Mouse (Mus musculus): ENCODE measurements at regions not wholly inside any gene's neighbourhood (a gene's known extent, or its start where the extent isn't known, plus 50 kb on each side); places are given as distances from the start of the nearest gene placed in this dataset.

GRCm38 (mm10) chr15:62350862-62351757 lies 1428.3 kb upstream of the A1bg start:
- no peaks in the 10 kb centered on the region for H3K4me1 ChIP-seq (replicated peaks; ENCODE audit: control insufficient read depth, insufficient read depth, low read length)
- H3K36me3 ChIP-seq (ENCODE audit: control insufficient read depth, insufficient read depth, low read length): no peaks in the 10 kb centered on the region
- H3K9ac ChIP-seq (ENCODE audit: low read length): no peak overlapping the region
- H3K27me3 ChIP-seq (ENCODE audit: control insufficient read depth, insufficient read depth, low read depth, low read length): no peaks in the 10 kb centered on the region
- no peak overlapping the region for H3K4me2 ChIP-seq (ENCODE audit: low read depth, low read length)
- H3K27ac ChIP-seq (ENCODE audit: low read length): no peak overlapping the region
- no peak for ATAC-seq (ENCODE audit: low read depth)
- no peak overlapping the region for H3K4me3 ChIP-seq (ENCODE audit: low read length)
- 79% methylated on average over 6 of the region's 6 CpGs for WGBS
- no peaks in the 10 kb centered on the region for H3K9me3 ChIP-seq (ENCODE audit: control insufficient read depth, low read length)

GRCm38 (mm10) chr15:62349981-62350380 lies 1427.2 kb upstream of the A1bg start:
- no peaks in the 10 kb centered on the region for H3K36me3 ChIP-seq (ENCODE audit: control insufficient read depth, insufficient read depth, low read length)
- no peak overlapping the region for H3K4me2 ChIP-seq (ENCODE audit: low read depth, low read length)
- H3K9ac ChIP-seq (ENCODE audit: low read length): no peak overlapping the region
- no peak for ATAC-seq (ENCODE audit: low read depth)
- no peak overlapping the region for H3K4me3 ChIP-seq (ENCODE audit: low read length)
- no peak overlapping the region for H3K27ac ChIP-seq (ENCODE audit: low read length)
- no peaks in the 10 kb centered on the region for H3K4me1 ChIP-seq (replicated peaks; ENCODE audit: control insufficient read depth, insufficient read depth, low read length)
- H3K9me3 ChIP-seq (ENCODE audit: control insufficient read depth, low read length): no peaks in the 10 kb centered on the region
- H3K27me3 ChIP-seq (ENCODE audit: control insufficient read depth, insufficient read depth, low read depth, low read length): no peaks in the 10 kb centered on the region
- WGBS: 94% methylated on average over 3 of the region's 3 CpGs

GRCm38 (mm10) chr15:62348956-62349355 lies 1426.1 kb upstream of the A1bg start:
- WGBS: 85% methylated on average over 2 of the region's 2 CpGs

GRCm38 (mm10) chr15:62347697-62348096 lies 1424.9 kb upstream of the A1bg start:
- 62% methylated on average over 2 of the region's 2 CpGs for WGBS
- no peak overlapping the region for H3K4me3 ChIP-seq (ENCODE audit: low read length)
- H3K4me2 ChIP-seq (ENCODE audit: low read depth, low read length): no peak overlapping the region
- ATAC-seq (ENCODE audit: low read depth): no peak
- no peak overlapping the region for H3K9ac ChIP-seq (ENCODE audit: low read length)
- no peaks in the 10 kb centered on the region for H3K27me3 ChIP-seq (ENCODE audit: control insufficient read depth, insufficient read depth, low read depth, low read length)
- no peaks in the 10 kb centered on the region for H3K36me3 ChIP-seq (ENCODE audit: control insufficient read depth, insufficient read depth, low read length)
- no peak overlapping the region for H3K27ac ChIP-seq (ENCODE audit: low read length)
- no peaks in the 10 kb centered on the region for H3K9me3 ChIP-seq (ENCODE audit: control insufficient read depth, low read length)
- no peaks in the 10 kb centered on the region for H3K4me1 ChIP-seq (replicated peaks; ENCODE audit: control insufficient read depth, insufficient read depth, low read length)

More at GRCm38 (mm10) chr15:62348956-62349355, 1426.1 kb upstream of the A1bg start:
- no peak overlapping the region for H3K27ac ChIP-seq (ENCODE audit: low read length)
- H3K9ac ChIP-seq (ENCODE audit: low read length): no peak overlapping the region
- ATAC-seq (ENCODE audit: low read depth): no peak
- no peaks in the 10 kb centered on the region for H3K4me1 ChIP-seq (replicated peaks; ENCODE audit: control insufficient read depth, insufficient read depth, low read length)
- no peak overlapping the region for H3K4me2 ChIP-seq (ENCODE audit: low read depth, low read length)
- no peaks in the 10 kb centered on the region for H3K36me3 ChIP-seq (ENCODE audit: control insufficient read depth, insufficient read depth, low read length)
- H3K27me3 ChIP-seq (ENCODE audit: control insufficient read depth, insufficient read depth, low read depth, low read length): no peaks in the 10 kb centered on the region
- H3K4me3 ChIP-seq (ENCODE audit: low read length): no peak overlapping the region
- H3K9me3 ChIP-seq (ENCODE audit: control insufficient read depth, low read length): no peaks in the 10 kb centered on the region

- H3K4me3 ChIP-seq (ENCODE audit: low read length): no peak overlapping the region
- H3K9me3 ChIP-seq (ENCODE audit: control insufficient read depth, low read length): no peaks in the 10 kb centered on the region
- no peaks in the 10 kb centered on the region for H3K36me3 ChIP-seq (ENCODE audit: control insufficient read depth, insufficient read depth, low read length)
- H3K27me3 ChIP-seq (ENCODE audit: control insufficient read depth, insufficient read depth, low read depth, low read length): no peaks in the 10 kb centered on the region
- H3K4me2 ChIP-seq (ENCODE audit: low read depth, low read length): no peak overlapping the region
- no peak for ATAC-seq (ENCODE audit: low read depth)
- 49% methylated on average over 5 of the region's 5 CpGs for WGBS
- no peak overlapping the region for H3K9ac ChIP-seq (ENCODE audit: low read length)
- no peak overlapping the region for H3K27ac ChIP-seq (ENCODE audit: low read length)
- H3K4me1 ChIP-seq (replicated peaks; ENCODE audit: control insufficient read depth, insufficient read depth, low read length): no peaks in the 10 kb centered on the region
Observed at GRCm38 (mm10) chr15:62345893-62346292, 1423.1 kb upstream of the A1bg start.

GRCm38 (mm10) chr15:62336454-62337284 lies 1413.9 kb upstream of the A1bg start:
- H3K4me3 ChIP-seq (ENCODE audit: low read length): no peak overlapping the region
- no peaks in the 10 kb centered on the region for H3K9me3 ChIP-seq (ENCODE audit: control insufficient read depth, low read length)
- H3K4me2 ChIP-seq (ENCODE audit: low read depth, low read length): no peak overlapping the region
- H3K27me3 ChIP-seq (ENCODE audit: control insufficient read depth, insufficient read depth, low read depth, low read length): no peaks in the 10 kb centered on the region
- no peak overlapping the region for H3K27ac ChIP-seq (ENCODE audit: low read length)
- ATAC-seq (ENCODE audit: low read depth): no peak
- no peaks in the 10 kb centered on the region for H3K36me3 ChIP-seq (ENCODE audit: control insufficient read depth, insufficient read depth, low read length)
- H3K4me1 ChIP-seq (replicated peaks; ENCODE audit: control insufficient read depth, insufficient read depth, low read length): no peaks in the 10 kb centered on the region
- no peak overlapping the region for H3K9ac ChIP-seq (ENCODE audit: low read length)
- WGBS: 62% methylated on average over 6 of the region's 6 CpGs

- 85% methylated on average over 4 of the region's 4 CpGs for WGBS
- Histone ChIP-seq H3K27me3 (ENCODE audit: control insufficient read depth, insufficient read depth, low read depth, low read length) (no peaks in the 10 kb centered on the region), H3K9me3 (ENCODE audit: control insufficient read depth, low read length) (no peaks in the 10 kb centered on the region), H3K36me3 (ENCODE audit: control insufficient read depth, insufficient read depth, low read length) (no peaks in the 10 kb centered on the region), H3K4me3 (ENCODE audit: low read length) (no peak overlapping the region), H3K9ac (ENCODE audit: low read length) (no peak overlapping the region), H3K4me1 (replicated peaks; ENCODE audit: control insufficient read depth, insufficient read depth, low read length) (no peaks in the 10 kb centered on the region), H3K4me2 (ENCODE audit: low read depth, low read length) (no peak overlapping the region), H3K27ac (ENCODE audit: low read length) (no peak overlapping the region)
- no peak for ATAC-seq (ENCODE audit: low read depth)
Observed at GRCm38 (mm10) chr15:62334256-62335009, 1411.6 kb upstream of the A1bg start.

GRCm38 (mm10) chr15:62332129-62332528 lies 1409.3 kb upstream of the A1bg start:
- no peaks in the 10 kb centered on the region for H3K36me3 ChIP-seq (ENCODE audit: control insufficient read depth, insufficient read depth, low read length)
- H3K9ac ChIP-seq (ENCODE audit: low read length): no peak overlapping the region
- no peaks in the 10 kb centered on the region for H3K27me3 ChIP-seq (ENCODE audit: control insufficient read depth, insufficient read depth, low read depth, low read length)
- H3K4me3 ChIP-seq (ENCODE audit: low read length): no peak overlapping the region
- ATAC-seq (ENCODE audit: low read depth): no peak
- H3K4me2 ChIP-seq (ENCODE audit: low read depth, low read length): no peak overlapping the region
- no peak overlapping the region for H3K27ac ChIP-seq (ENCODE audit: low read length)
- 55% methylated on average over 5 of the region's 5 CpGs for WGBS
- no peaks in the 10 kb centered on the region for H3K9me3 ChIP-seq (ENCODE audit: control insufficient read depth, low read length)
- peaks cover 5% of the 10 kb centered on the region for H3K4me1 ChIP-seq (replicated peaks; ENCODE audit: control insufficient read depth, insufficient read depth, low read length)

All from lung, embryonic 16.5 days (tissue).